Mouse (Mus musculus): ENCODE data around the gene Lmo1. TPM values are rescaled to one million over a fixed set of nuclear protein-coding genes. Genes with fewer than 3 reads are reported as not detected.
A peak's percentile ranks its signal among the peaks of the same experiment; 100 is the strongest.

Gene Lmo1
- 7.4 and 10.2 TPM in 2 replicates for total RNA-seq (2021)
- long read RNA-seq, experiment 1, transcript Lmo1-202 (4 exons, 912 nt): major isoform, 7 of 14 reads
- long read RNA-seq, experiment 1, partial matches to known transcripts: 1 of 14 reads
- long read RNA-seq, experiment 1, other reads (novel, unspliced or antisense): 1 of 14 reads
- long read RNA-seq, experiment 2, transcript Lmo1-202 (4 exons, 912 nt): major isoform, 7 of 12 reads
- long read RNA-seq, experiment 2, partial matches to known transcripts: 0 of 12 reads
- long read RNA-seq, experiment 2, other reads (novel, unspliced or antisense): 1 of 12 reads

- DNase-seq: peak; percentile 48
These were observed at the start of gene Lmo1 for GRCm38 (mm10) chr7:109174949-109175669. Gene Lmo1 (minus strand): TSS chr7:109175207.

- DNase-seq: no peak
These were observed 46.7 kb upstream of the Lmo1 start for GRCm38 (mm10) chr7:109221716-109222110.

GRCm38 (mm10) chr7:109220766-109221715 lies 46.0 kb upstream of the Lmo1 start:
- no peak for DNase-seq

- DNase-seq: no peak
These were observed 45.0 kb upstream of the Lmo1 start for GRCm38 (mm10) chr7:109220026-109220425.

GRCm38 (mm10) chr7:109218977-109219271 lies 43.9 kb upstream of the Lmo1 start:
- DNase-seq: no peak

- peak; percentile 91 for DNase-seq
These were observed 43.3 kb upstream of the Lmo1 start for GRCm38 (mm10) chr7:109218130-109218976.

- DNase-seq: no peak
These were observed 34.8 kb upstream of the Lmo1 start for GRCm38 (mm10) chr7:109209804-109210203.

GRCm38 (mm10) chr7:109207811-109208210 lies 32.8 kb upstream of the Lmo1 start:
- no peak for DNase-seq

GRCm38 (mm10) chr7:109206358-109206757 lies 31.4 kb upstream of the Lmo1 start:
- no peak for DNase-seq

GRCm38 (mm10) chr7:109203140-109203539 lies 28.1 kb upstream of the Lmo1 start:
- no peak for DNase-seq

- no peak for DNase-seq
These were observed 25.6 kb upstream of the Lmo1 start for GRCm38 (mm10) chr7:109200559-109200958.

- DNase-seq: no peak
These were observed 22.2 kb upstream of the Lmo1 start for GRCm38 (mm10) chr7:109197161-109197650.

GRCm38 (mm10) chr7:109196399-109197082 lies 21.5 kb upstream of the Lmo1 start:
- no peak for DNase-seq

- DNase-seq: peak; percentile 33
These were observed 21.0 kb upstream of the Lmo1 start for GRCm38 (mm10) chr7:109195982-109196381.

GRCm38 (mm10) chr7:109194850-109195249 lies 19.8 kb upstream of the Lmo1 start:
- no peak for DNase-seq

GRCm38 (mm10) chr7:109187244-109188035 lies 12.4 kb upstream of the Lmo1 start:
- peak; percentile 71 for DNase-seq

- no peak for DNase-seq
These were observed 11.0 kb upstream of the Lmo1 start for GRCm38 (mm10) chr7:109185975-109186374.

GRCm38 (mm10) chr7:109185564-109185963 lies 10.6 kb upstream of the Lmo1 start:
- DNase-seq: no peak

- no peak for DNase-seq
These were observed 1.7 kb upstream of the Lmo1 start for GRCm38 (mm10) chr7:109176688-109177087.
